Mouse (Mus musculus): Measurements from ENCODE around the gene Usp30. TPM values are rescaled to one million over a fixed set of nuclear protein-coding genes. Genes with fewer than 3 reads are reported as not detected.

Gene Usp30
- polyA plus RNA-seq, 1 experiment from 2014 or later, result 3.0 TPM

DNA sequence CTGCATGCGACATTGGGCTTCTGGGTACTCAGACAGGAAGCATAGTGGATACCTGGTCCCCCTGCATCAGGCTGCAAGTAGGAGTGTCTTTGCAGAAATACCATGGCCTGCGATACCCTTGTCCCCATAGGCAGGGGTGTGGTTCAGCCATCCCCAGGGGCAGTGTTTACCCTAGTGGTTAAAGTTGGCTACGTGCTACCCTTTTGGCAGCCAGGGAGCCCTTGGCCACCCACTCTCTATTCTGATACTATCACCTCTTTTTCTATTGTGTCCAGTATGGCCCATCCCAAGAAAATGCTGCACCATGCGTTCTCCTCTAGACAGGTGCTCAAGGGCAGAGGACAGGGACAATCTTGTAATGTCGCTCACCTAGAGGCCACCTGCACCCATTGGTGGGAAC lies 89.5 kb downstream of the Usp30 start:
- Histone ChIP-seq H3K27me3 (ENCODE audit: control insufficient read depth, insufficient read depth, low read depth, low read length) (no peaks in the 10 kb centered on the region), H3K27ac (ENCODE audit: low read length) (no peak overlapping the region), H3K9ac (ENCODE audit: low read depth, low read length) (no peak overlapping the region), H3K9me3 (replicated peaks; ENCODE audit: control insufficient read depth, low read length) (no peaks in the 10 kb centered on the region), H3K4me1 (ENCODE audit: control insufficient read depth, low read depth, low read length) (no peaks in the 10 kb centered on the region), H3K36me3 (ENCODE audit: control insufficient read depth, insufficient read depth) (no peaks in the 10 kb centered on the region), H3K4me3 (ENCODE audit: low read depth, low read length) (no peak overlapping the region), H3K4me2 (ENCODE audit: low read depth, low read length) (no peak overlapping the region)
- ATAC-seq (ENCODE audit: low read depth), result no peak
- WGBS (ENCODE audit: insufficient replicate concordance), result 73% methylated on average over 5 of the region's 5 CpGs

DNA sequence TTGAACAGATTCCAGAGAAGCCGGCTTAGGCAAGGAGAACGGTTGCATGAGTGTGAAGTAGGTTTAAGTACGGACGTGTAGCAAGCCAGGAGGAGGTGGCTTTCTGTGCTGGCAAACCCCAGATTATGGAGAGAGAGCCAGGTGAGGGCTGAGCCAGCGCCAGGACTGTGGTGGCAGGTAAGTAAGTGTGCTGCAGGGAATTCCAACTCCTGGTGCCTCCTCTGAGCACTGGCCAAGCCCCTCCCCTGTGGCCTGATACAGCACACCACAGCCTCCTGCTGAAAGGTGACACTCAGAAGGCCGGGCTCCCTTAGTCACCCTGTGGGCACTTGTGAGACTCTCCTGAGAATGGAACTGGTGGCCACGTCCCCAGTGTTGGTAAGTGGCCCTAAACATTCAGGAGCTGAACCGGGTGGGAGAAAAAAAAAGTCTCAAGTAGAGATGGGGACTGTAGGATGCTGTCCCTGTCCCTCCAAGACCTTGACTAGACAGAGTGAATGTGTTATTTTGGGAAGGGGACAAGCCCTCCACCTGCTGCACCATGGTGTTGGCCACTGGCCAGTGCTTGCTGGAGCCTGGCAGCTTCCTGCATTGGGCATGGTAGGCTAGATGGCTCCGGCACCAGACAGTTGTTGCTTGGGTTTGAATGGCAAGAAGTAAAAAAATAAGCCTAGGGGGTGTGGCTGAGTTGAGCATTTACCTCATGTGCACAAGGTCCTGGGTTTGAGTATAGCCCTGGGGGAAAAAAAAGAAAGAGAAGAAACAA lies 90.1 kb downstream of the Usp30 start:
- no peak overlapping the region for H3K9ac ChIP-seq (ENCODE audit: low read depth, low read length)
- no peaks in the 10 kb centered on the region for H3K9me3 ChIP-seq (replicated peaks; ENCODE audit: control insufficient read depth, low read length)
- 43% methylated on average over 9 of the region's 9 CpGs for whole genome bisulfite sequencing (ENCODE audit: insufficient replicate concordance)
- no peak overlapping the region for H3K4me3 ChIP-seq (ENCODE audit: low read depth, low read length)
- no peak overlapping the region for H3K27ac ChIP-seq (ENCODE audit: low read length)
- no peak overlapping the region for H3K4me2 ChIP-seq (ENCODE audit: low read depth, low read length)
- H3K4me1 ChIP-seq (ENCODE audit: control insufficient read depth, low read depth, low read length), result no peaks in the 10 kb centered on the region
- no peaks in the 10 kb centered on the region for H3K36me3 ChIP-seq (ENCODE audit: control insufficient read depth, insufficient read depth)
- H3K27me3 ChIP-seq (ENCODE audit: control insufficient read depth, insufficient read depth, low read depth, low read length), result no peaks in the 10 kb centered on the region
- no peak for ATAC-seq (ENCODE audit: low read depth)

DNA sequence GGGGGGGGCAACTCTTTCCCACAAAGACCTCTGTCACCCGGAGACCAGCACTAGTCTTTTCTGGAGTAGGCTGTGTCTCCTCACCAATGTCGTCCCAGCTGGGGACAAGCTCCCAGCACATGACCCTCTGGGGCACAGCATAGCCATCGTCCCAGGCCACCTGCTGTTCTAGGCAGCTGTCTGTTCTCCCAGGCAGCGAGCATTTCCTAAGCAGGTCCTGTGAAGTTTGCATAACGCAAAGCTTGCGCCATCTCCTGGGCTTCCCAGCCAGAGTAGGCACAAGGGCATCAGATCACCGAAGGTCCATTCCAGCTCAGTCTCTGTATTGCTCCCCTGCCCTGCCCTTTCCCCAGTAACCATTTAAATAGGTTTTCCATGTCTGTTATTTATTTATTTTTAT lies 92.0 kb downstream of the Usp30 start:
- Histone ChIP-seq H3K27ac (ENCODE audit: low read length) (no peak overlapping the region), H3K27me3 (ENCODE audit: control insufficient read depth, insufficient read depth, low read depth, low read length) (no peaks in the 10 kb centered on the region), H3K36me3 (ENCODE audit: control insufficient read depth, insufficient read depth) (no peaks in the 10 kb centered on the region), H3K4me2 (ENCODE audit: low read depth, low read length) (no peak overlapping the region), H3K4me1 (ENCODE audit: control insufficient read depth, low read depth, low read length) (no peaks in the 10 kb centered on the region), H3K9ac (ENCODE audit: low read depth, low read length) (no peak overlapping the region), H3K9me3 (replicated peaks; ENCODE audit: control insufficient read depth, low read length) (no peaks in the 10 kb centered on the region), H3K4me3 (ENCODE audit: low read depth, low read length) (no peak overlapping the region)
- ATAC-seq (ENCODE audit: low read depth), result no peak
- WGBS (ENCODE audit: insufficient replicate concordance), result 53% methylated on average over 7 of the region's 7 CpGs

DNA sequence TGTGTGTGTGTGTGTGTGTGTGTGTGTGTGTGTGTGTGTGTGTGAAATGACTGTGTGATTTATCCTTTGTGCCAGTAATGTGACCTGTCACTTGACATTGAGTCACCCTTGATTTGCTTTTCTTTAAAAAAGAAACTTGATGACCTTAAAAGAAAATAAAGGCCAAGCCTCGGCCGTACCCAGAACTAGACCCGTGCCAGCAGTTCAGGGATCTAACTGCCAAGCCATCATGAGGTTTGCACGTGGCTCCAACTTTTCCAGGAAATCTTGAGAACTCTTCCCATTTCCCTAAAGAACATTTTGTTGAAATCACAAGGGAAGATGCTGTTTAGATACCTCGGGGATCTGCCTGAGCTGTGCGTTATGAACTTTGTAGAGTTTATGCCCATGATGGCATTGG lies 96.2 kb downstream of the Usp30 start:
- H3K4me2 ChIP-seq (ENCODE audit: low read depth, low read length), result no peak overlapping the region
- no peaks in the 10 kb centered on the region for H3K4me1 ChIP-seq (ENCODE audit: control insufficient read depth, low read depth, low read length)
- no peaks in the 10 kb centered on the region for H3K27me3 ChIP-seq (ENCODE audit: control insufficient read depth, insufficient read depth, low read depth, low read length)
- ATAC-seq (ENCODE audit: low read depth), result no peak
- no peaks in the 10 kb centered on the region for H3K9me3 ChIP-seq (replicated peaks; ENCODE audit: control insufficient read depth, low read length)
- H3K27ac ChIP-seq (ENCODE audit: low read length), result no peak overlapping the region
- 71% methylated on average over 6 of the region's 6 CpGs for WGBS (ENCODE audit: insufficient replicate concordance)
- H3K9ac ChIP-seq (ENCODE audit: low read depth, low read length), result no peak overlapping the region
- no peak overlapping the region for H3K4me3 ChIP-seq (ENCODE audit: low read depth, low read length)
- no peaks in the 10 kb centered on the region for H3K36me3 ChIP-seq (ENCODE audit: control insufficient read depth, insufficient read depth)

DNA sequence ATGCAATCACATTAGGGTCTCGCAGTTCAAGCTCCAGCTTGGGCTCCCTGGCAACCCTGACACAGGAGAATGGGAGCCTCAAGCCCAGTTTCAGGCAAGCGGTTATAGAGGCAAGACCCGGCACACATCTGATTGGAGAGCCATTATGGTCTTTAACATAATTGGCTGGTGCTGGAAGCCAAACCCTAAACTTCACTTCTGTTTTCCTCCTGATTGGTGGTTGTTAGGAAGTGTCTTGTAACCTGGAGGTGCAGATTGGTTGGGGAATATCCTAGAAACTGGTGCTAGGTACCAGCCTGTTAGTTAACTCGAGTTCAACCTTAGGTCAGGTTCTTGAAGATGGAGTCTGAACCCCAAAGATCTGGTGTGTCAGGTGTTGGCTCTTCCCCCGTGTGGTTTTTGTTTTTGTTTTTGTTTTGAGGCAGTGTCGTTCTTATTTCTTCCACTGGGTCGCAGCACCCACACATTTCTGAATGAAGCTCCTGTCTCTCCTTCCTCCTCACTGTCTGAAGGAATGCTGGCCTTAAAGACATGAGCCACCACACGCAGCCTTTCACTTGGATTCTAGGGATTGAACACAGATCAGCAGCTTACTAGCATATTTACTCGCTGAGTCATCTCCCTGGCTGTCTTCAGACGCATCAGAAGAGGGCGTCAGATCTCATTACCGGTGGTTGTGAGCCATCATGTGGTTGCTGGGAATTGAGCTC lies 97.0 kb downstream of the Usp30 start:
- H3K27ac ChIP-seq (ENCODE audit: low read length), result no peak overlapping the region
- no peaks in the 10 kb centered on the region for H3K4me1 ChIP-seq (ENCODE audit: control insufficient read depth, low read depth, low read length)
- no peak overlapping the region for H3K9ac ChIP-seq (ENCODE audit: low read depth, low read length)
- H3K4me3 ChIP-seq (ENCODE audit: low read depth, low read length), result no peak overlapping the region
- no peaks in the 10 kb centered on the region; the same call in 1 of the 2 replicates for H3K27me3 ChIP-seq (ENCODE audit: control insufficient read depth, insufficient read depth, low read depth, low read length)
- 34% methylated on average over 12 of the region's 12 CpGs for WGBS (ENCODE audit: insufficient replicate concordance)
- no peak for ATAC-seq (ENCODE audit: low read depth)
- H3K9me3 ChIP-seq (replicated peaks; ENCODE audit: control insufficient read depth, low read length), result no peaks in the 10 kb centered on the region
- no peaks in the 10 kb centered on the region for H3K36me3 ChIP-seq (ENCODE audit: control insufficient read depth, insufficient read depth)
- H3K4me2 ChIP-seq (ENCODE audit: low read depth, low read length), result no peak overlapping the region

DNA sequence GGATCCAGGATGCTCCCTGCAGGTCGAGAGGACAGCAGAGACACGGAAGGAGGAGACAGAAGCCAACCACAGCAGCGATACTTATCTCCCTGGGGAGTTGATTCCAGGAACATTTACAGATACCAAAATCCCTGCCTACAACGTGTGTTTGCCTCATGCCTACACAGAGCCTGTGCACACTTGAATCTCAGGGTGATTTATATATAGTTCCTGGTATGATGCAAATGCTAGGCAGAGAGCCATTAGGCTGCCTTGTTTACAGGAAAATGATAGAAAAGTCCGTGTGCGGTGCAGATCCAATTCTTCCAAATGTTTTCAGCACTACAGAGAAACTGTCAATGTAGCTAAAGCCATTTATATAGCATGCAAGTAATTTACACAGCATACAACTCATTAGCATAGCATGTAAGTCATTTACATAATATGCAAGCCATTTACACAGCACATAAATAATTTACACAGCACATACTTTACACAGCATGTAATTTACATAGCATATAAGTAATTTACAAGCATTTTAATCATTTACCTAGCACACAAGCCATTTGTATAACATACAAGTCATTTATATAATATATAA lies 97.9 kb downstream of the Usp30 start:
- WGBS (ENCODE audit: insufficient replicate concordance), result 56% methylated on average over 6 of the region's 6 CpGs
- H3K4me1 ChIP-seq (ENCODE audit: control insufficient read depth, low read depth, low read length), result no peaks in the 10 kb centered on the region
- no peak overlapping the region for H3K4me3 ChIP-seq (ENCODE audit: low read depth, low read length)
- H3K27ac ChIP-seq (ENCODE audit: low read length), result no peak overlapping the region
- ATAC-seq (ENCODE audit: low read depth), result no peak
- H3K9ac ChIP-seq (ENCODE audit: low read depth, low read length), result no peak overlapping the region
- no peaks in the 10 kb centered on the region for H3K36me3 ChIP-seq (ENCODE audit: control insufficient read depth, insufficient read depth)
- H3K9me3 ChIP-seq (replicated peaks; ENCODE audit: control insufficient read depth, low read length), result no peaks in the 10 kb centered on the region
- H3K4me2 ChIP-seq (ENCODE audit: low read depth, low read length), result no peak overlapping the region
- no peaks in the 10 kb centered on the region; the same call in 1 of the 2 replicates for H3K27me3 ChIP-seq (ENCODE audit: control insufficient read depth, insufficient read depth, low read depth, low read length)

DNA sequence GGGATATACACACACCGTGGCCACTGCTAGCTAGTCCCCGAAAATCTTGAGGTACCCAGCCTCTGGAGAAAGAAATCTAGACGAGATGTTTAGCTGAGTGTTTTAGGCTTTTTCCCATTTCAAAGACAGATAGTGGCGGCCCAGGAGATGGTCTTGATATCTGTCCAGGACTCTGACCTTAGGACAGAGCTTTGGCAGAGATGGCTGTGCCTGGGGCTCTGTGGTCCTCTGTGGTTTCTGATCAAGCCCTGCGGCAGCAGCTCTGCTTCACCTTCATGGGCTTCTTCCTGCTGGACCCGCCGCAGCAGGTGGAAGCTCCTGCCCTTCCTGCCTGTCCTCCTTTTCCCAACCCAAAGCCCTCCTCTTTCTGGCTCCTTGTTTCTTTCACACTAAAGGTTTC lies 105.1 kb downstream of the Usp30 start:
- Histone ChIP-seq H3K27ac (ENCODE audit: low read length) (no peak overlapping the region), H3K9me3 (replicated peaks; ENCODE audit: control insufficient read depth, low read length) (no peaks in the 10 kb centered on the region), H3K4me1 (ENCODE audit: control insufficient read depth, low read depth, low read length) (peaks cover 5% of the 10 kb centered on the region), H3K27me3 (ENCODE audit: control insufficient read depth, insufficient read depth, low read depth, low read length) (no peaks in the 10 kb centered on the region; the same call in none of the 2 replicates), H3K4me2 (ENCODE audit: low read depth, low read length) (no peak overlapping the region), H3K4me3 (ENCODE audit: low read depth, low read length) (no peak overlapping the region), H3K36me3 (ENCODE audit: control insufficient read depth, insufficient read depth) (no peaks in the 10 kb centered on the region), H3K9ac (ENCODE audit: low read depth, low read length) (no peak overlapping the region)
- WGBS (ENCODE audit: insufficient replicate concordance), result 59% methylated on average over 7 of the region's 7 CpGs
- no peak for ATAC-seq (ENCODE audit: low read depth)

DNA sequence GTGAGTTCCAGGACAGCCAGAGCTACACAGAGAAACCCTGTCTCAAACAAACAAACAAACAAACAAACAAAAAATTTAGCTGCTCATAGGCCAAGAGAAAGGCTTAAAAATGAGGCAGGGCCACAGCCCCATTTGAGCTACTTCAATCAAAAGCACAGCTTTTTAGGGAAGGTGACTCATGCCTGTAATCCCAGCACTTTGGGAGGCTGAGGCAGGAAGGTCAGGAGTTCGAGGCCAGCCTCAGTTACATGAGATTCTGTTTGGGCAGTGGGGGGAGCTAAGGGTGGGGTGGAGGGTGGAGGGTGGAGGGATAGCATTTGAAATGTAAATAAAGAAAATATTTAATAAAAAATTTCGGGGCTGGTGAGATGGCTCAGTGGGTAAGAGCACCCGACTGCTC lies 107.7 kb downstream of the Usp30 start:
- Histone ChIP-seq H3K27me3 (ENCODE audit: control insufficient read depth, insufficient read depth, low read depth, low read length) (no peaks in the 10 kb centered on the region; the same call in 1 of the 2 replicates), H3K9ac (ENCODE audit: low read depth, low read length) (no peak overlapping the region), H3K9me3 (replicated peaks; ENCODE audit: control insufficient read depth, low read length) (no peaks in the 10 kb centered on the region), H3K4me1 (ENCODE audit: control insufficient read depth, low read depth, low read length) (peaks cover 18% of the 10 kb centered on the region), H3K27ac (ENCODE audit: low read length) (no peak overlapping the region), H3K4me2 (ENCODE audit: low read depth, low read length) (no peak overlapping the region), H3K36me3 (ENCODE audit: control insufficient read depth, insufficient read depth) (no peaks in the 10 kb centered on the region), H3K4me3 (ENCODE audit: low read depth, low read length) (no peak overlapping the region)
- 71% methylated on average over 3 of the region's 3 CpGs for WGBS (ENCODE audit: insufficient replicate concordance)
- ATAC-seq (ENCODE audit: low read depth), result no peak

DNA sequence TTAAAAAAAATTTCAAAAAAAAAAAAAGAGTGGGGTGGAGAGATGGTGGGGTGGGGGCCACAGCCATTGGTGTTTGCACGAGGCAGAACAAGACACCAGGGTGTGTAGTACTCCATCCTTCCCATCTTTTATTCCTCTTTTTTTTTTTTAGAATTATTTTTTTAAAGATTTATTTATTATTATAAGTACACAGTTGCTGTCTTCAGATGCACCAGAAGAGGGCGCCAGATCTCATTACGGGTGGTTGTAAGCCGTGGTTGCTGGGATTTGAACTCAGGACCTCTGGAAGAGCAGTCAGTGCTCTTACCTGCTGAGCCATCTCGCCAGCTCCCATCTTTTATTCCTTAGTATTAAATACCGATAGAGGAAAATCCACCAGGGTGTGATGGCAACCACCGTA lies 108.2 kb downstream of the Usp30 start:
- Histone ChIP-seq H3K4me3 (ENCODE audit: low read depth, low read length) (no peak overlapping the region), H3K4me1 (ENCODE audit: control insufficient read depth, low read depth, low read length) (peaks cover 18% of the 10 kb centered on the region), H3K27ac (ENCODE audit: low read length) (no peak overlapping the region), H3K4me2 (ENCODE audit: low read depth, low read length) (no peak overlapping the region), H3K36me3 (ENCODE audit: control insufficient read depth, insufficient read depth) (no peaks in the 10 kb centered on the region), H3K27me3 (ENCODE audit: control insufficient read depth, insufficient read depth, low read depth, low read length) (no peaks in the 10 kb centered on the region; the same call in 1 of the 2 replicates), H3K9ac (ENCODE audit: low read depth, low read length) (no peak overlapping the region), H3K9me3 (replicated peaks; ENCODE audit: control insufficient read depth, low read length) (no peaks in the 10 kb centered on the region)
- WGBS (ENCODE audit: insufficient replicate concordance), result 46% methylated on average over 7 of the region's 7 CpGs
- no peak for ATAC-seq (ENCODE audit: low read depth)
